Mouse (Mus musculus): ENCODE results near the gene Ddc. TPM values are rescaled to one million over a fixed set of nuclear protein-coding genes. Genes with fewer than 3 reads are reported as not detected.

Ddc gene
- polyA plus RNA-seq, 1 experiment from 2014 or later = 12.4 TPM

DNA sequence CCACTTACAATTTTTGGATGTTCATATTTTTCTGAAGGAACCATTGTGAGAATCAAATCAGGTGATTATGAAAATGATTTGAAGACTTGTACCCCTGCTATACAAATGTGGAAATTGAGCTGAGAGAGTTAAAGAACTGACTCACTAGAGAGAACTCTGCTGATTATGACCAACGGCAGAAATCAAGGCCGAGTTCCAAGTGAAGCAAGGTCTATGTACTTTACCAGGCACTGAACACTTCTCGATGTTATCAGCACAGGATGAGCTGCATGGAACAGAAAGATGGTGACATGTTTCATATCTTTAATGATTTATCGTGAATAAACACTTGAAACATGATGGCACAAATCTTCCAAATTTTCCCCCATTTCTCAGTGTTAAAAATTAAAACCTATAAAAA is 92.0 kb downstream of the Ddc start:
- Histone ChIP-seq H3K27me3 (replicated peaks; ENCODE audit: insufficient read depth, low read length) (no peaks in the 10 kb centered on the region), H3K36me3 (ENCODE audit: insufficient read depth, low read length) (no peaks in the 10 kb centered on the region), H3K4me3 (ENCODE audit: low read depth, low read length) (no peak overlapping the region), H3K9me3 (ENCODE audit: low read length) (no peaks in the 10 kb centered on the region), H3K4me2 (replicated peaks; ENCODE audit: low read depth, low read length) (no peak overlapping the region), H3K4me1 (ENCODE audit: insufficient read depth, low read depth, low read length) (no peaks in the 10 kb centered on the region), H3K9ac (replicated peaks; ENCODE audit: low read depth) (no peak overlapping the region), H3K27ac (ENCODE audit: low read length) (no peak overlapping the region)
- TF ChIP-seq CTCF (IDR thresholded peaks at IDR 0.05) (no peak), EP300 (IDR thresholded peaks at IDR 0.05) (no peak)
- WGBS = 64% methylated on average over 4 of the region's 4 CpGs
- ATAC-seq = no peak
- DNase-seq (ENCODE audit: low spot score) = no peak

DNA sequence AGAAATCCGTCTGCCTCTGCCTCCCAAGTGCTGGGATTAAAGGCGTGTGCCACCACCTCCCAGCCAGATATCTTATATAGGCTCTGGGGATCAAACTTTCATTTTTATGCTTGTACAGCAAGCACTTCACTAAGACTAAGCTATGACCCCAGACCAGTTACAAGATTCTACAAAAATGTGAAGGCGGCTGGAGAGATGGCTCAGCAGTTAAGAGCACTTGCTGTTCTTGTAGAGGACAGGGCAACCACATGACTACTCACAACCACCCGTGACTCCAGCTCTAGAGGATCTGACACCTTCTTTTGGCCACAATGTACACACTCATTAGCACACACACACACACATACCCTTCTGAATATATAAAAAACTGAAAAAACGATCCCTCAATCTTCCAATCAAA is 93.5 kb downstream of the Ddc start:
- Histone ChIP-seq H3K4me1 (ENCODE audit: insufficient read depth, low read depth, low read length) (no peaks in the 10 kb centered on the region), H3K27me3 (replicated peaks; ENCODE audit: insufficient read depth, low read length) (no peaks in the 10 kb centered on the region), H3K27ac (ENCODE audit: low read length) (no peak overlapping the region), H3K9me3 (ENCODE audit: low read length) (no peaks in the 10 kb centered on the region), H3K4me2 (replicated peaks; ENCODE audit: low read depth, low read length) (no peak overlapping the region), H3K4me3 (ENCODE audit: low read depth, low read length) (no peak overlapping the region), H3K36me3 (ENCODE audit: insufficient read depth, low read length) (no peaks in the 10 kb centered on the region), H3K9ac (replicated peaks; ENCODE audit: low read depth) (no peak overlapping the region)
- 64% methylated on average over 5 of the region's 5 CpGs for WGBS
- TF ChIP-seq CTCF (IDR thresholded peaks at IDR 0.05) = no peak
- no peak for TF ChIP-seq EP300 (IDR thresholded peaks at IDR 0.05)
- DNase-seq (ENCODE audit: low spot score) (no peak), ATAC-seq (no peak)

DNA sequence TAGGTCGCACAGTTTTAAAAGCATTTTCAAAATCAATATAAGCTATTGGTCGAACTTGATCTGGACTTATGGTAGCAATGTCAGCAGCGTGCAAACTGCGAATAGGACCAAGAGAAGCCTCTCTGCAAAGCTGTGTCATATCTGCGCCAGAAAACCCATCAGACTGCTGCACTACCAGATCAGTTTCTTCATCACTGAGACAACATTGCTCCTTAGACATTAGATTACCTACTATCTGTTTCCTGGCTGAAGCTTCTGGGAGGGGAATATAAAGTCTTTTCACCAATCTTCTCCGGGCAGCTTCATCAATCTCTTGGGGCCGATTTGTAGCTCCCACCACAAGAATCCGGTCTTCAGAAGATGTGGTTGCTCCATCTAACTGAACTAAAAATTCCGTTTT is 96.9 kb downstream of the Ddc start:
- ATAC-seq (no peak), DNase-seq (ENCODE audit: low spot score) (no peak)
- H3K9ac ChIP-seq (replicated peaks; ENCODE audit: low read depth) = no peak overlapping the region
- no peak overlapping the region for H3K27ac ChIP-seq (ENCODE audit: low read length)
- H3K36me3 ChIP-seq (ENCODE audit: insufficient read depth, low read length) = no peaks in the 10 kb centered on the region
- H3K4me3 ChIP-seq (ENCODE audit: low read depth, low read length) = no peak overlapping the region
- H3K4me2 ChIP-seq (replicated peaks; ENCODE audit: low read depth, low read length) = no peak overlapping the region
- no peaks in the 10 kb centered on the region for H3K27me3 ChIP-seq (replicated peaks; ENCODE audit: insufficient read depth, low read length)
- TF ChIP-seq CTCF (IDR thresholded peaks at IDR 0.05) (no peak), EP300 (IDR thresholded peaks at IDR 0.05) (no peak)
- 90% methylated on average over 9 of the region's 9 CpGs for WGBS
- no peaks in the 10 kb centered on the region for H3K9me3 ChIP-seq (ENCODE audit: low read length)
- no peaks in the 10 kb centered on the region for H3K4me1 ChIP-seq (ENCODE audit: insufficient read depth, low read depth, low read length)

DNA sequence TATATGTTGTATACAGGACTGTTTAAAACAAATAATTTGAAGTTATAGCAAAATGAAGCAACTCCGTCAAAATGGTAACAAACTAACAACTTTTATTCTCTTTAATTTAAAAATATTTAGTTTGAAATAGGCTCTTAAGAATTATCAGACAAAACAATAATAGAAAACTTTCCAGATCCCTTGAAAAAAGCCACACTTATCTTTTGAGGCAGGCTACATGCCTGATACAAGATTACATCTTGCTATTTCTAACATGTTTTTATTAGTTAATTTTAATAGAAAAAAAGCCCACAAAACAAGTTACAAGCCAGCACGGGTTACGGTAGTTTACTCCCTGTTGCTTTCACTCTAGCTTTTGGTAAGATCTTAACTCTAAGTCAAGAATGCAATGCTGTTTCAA is 97.6 kb downstream of the Ddc start:
- Histone ChIP-seq H3K27me3 (replicated peaks; ENCODE audit: insufficient read depth, low read length) (no peaks in the 10 kb centered on the region), H3K9me3 (ENCODE audit: low read length) (no peaks in the 10 kb centered on the region), H3K4me2 (replicated peaks; ENCODE audit: low read depth, low read length) (no peak overlapping the region), H3K4me1 (ENCODE audit: insufficient read depth, low read depth, low read length) (no peaks in the 10 kb centered on the region), H3K4me3 (ENCODE audit: low read depth, low read length) (no peak overlapping the region), H3K36me3 (ENCODE audit: insufficient read depth, low read length) (no peaks in the 10 kb centered on the region), H3K9ac (replicated peaks; ENCODE audit: low read depth) (no peak overlapping the region), H3K27ac (ENCODE audit: low read length) (no peak overlapping the region)
- DNase-seq (ENCODE audit: low spot score) (no peak), ATAC-seq (no peak)
- 96% methylated on average over 3 of the region's 3 CpGs for WGBS
- TF ChIP-seq EP300 (IDR thresholded peaks at IDR 0.05) (no peak), CTCF (IDR thresholded peaks at IDR 0.05) (no peak)

DNA sequence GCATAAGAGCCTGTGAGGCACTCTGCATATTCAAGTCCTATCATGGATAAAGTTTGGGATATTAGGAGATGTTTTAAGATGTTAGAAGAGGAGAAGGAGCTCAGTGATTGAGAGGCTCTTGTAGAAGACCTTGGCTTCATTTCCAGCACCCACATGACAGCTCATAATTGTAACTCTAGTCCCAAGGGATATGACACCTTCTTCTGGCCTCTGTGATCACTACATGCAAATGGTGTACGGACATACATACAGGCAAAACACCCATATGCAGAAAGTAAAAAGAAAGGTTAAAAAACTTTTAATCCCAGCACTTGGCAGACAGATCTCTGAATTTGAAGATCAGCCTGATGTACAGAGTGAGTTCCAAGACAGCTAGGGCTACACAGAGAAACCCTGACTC is 99.3 kb downstream of the Ddc start:
- no peak overlapping the region for H3K4me2 ChIP-seq (replicated peaks; ENCODE audit: low read depth, low read length)
- 97% methylated on average over 1 of the region's 1 CpGs for WGBS
- ATAC-seq = no peak
- no peak overlapping the region for H3K27ac ChIP-seq (ENCODE audit: low read length)
- no peak for DNase-seq (ENCODE audit: low spot score)
- no peaks in the 10 kb centered on the region for H3K9me3 ChIP-seq (ENCODE audit: low read length)
- no peaks in the 10 kb centered on the region for H3K36me3 ChIP-seq (ENCODE audit: insufficient read depth, low read length)
- TF ChIP-seq CTCF (IDR thresholded peaks at IDR 0.05) (no peak), EP300 (IDR thresholded peaks at IDR 0.05) (no peak)
- no peaks in the 10 kb centered on the region for H3K4me1 ChIP-seq (ENCODE audit: insufficient read depth, low read depth, low read length)
- no peak overlapping the region for H3K9ac ChIP-seq (replicated peaks; ENCODE audit: low read depth)
- H3K4me3 ChIP-seq (ENCODE audit: low read depth, low read length) = no peak overlapping the region
- H3K27me3 ChIP-seq (replicated peaks; ENCODE audit: insufficient read depth, low read length) = no peaks in the 10 kb centered on the region

DNA sequence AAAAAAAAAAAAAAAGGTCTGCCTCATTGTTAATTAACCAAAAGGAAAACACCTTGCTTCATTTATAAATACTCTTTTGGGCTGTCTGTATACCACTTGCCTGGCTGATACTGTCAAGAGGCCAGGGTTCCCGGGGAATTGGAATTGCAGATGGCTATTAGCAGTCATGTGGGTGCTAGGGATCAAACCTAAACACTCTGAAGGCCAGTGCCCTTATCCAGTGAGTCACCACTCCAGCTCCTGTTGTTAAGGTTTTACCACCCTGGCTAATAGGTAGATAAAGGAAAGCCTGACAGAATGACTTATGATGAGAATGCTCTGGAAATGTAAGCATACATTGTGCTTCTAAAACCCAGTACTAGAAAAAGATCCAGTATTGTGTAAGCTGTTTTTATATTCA is 103.3 kb downstream of the Ddc start:
- Histone ChIP-seq H3K27me3 (replicated peaks; ENCODE audit: insufficient read depth, low read length) (no peaks in the 10 kb centered on the region), H3K9me3 (ENCODE audit: low read length) (no peaks in the 10 kb centered on the region), H3K4me3 (ENCODE audit: low read depth, low read length) (no peak overlapping the region), H3K27ac (ENCODE audit: low read length) (no peak overlapping the region), H3K4me2 (replicated peaks; ENCODE audit: low read depth, low read length) (no peak overlapping the region), H3K36me3 (ENCODE audit: insufficient read depth, low read length) (no peaks in the 10 kb centered on the region), H3K4me1 (ENCODE audit: insufficient read depth, low read depth, low read length) (no peaks in the 10 kb centered on the region), H3K9ac (replicated peaks; ENCODE audit: low read depth) (no peak overlapping the region)
- TF ChIP-seq CTCF (IDR thresholded peaks at IDR 0.05) (no peak), EP300 (IDR thresholded peaks at IDR 0.05) (no peak)
- DNase-seq (ENCODE audit: low spot score) (no peak), ATAC-seq (no peak)
- 74% methylated on average over 1 of the region's 1 CpGs for WGBS

DNA sequence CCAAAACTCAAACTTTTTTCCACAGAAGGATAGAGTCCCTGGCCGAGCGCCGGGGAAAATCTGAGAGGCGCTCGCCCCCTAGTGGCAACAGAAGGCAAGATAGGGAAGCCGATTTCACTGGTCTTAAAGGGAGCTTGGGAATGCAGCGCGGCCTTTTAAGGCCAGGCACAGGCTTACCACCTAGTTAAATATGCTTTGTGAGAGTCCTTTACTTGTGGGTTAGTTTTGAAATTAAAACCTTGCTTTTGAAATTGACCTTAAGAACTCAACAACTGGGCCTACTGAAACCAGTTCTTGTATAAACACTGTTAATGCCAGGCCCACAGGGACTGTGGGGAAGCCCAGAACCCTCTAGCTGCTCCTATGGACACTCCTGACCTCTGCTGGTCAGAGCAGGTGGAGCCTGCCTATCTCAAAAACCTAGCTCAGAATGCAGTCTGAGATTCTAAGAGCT is 109.4 kb downstream of the Ddc start:
- peak; percentile 93 for DNase-seq (ENCODE audit: low spot score)

More for the DNA sequence above, 109.4 kb downstream of the Ddc start:
- TF ChIP-seq CTCF (IDR thresholded peaks at IDR 0.05) = peak; percentile 66
- TF ChIP-seq EP300 (IDR thresholded peaks at IDR 0.05) = no peak
- H3K27ac ChIP-seq (ENCODE audit: low read length) = no peak overlapping the region
- H3K4me2 ChIP-seq (replicated peaks; ENCODE audit: low read depth, low read length) = peak overlapping the region; percentile 41
- no peaks in the 10 kb centered on the region for H3K9me3 ChIP-seq (ENCODE audit: low read length)
- no peaks in the 10 kb centered on the region for H3K27me3 ChIP-seq (replicated peaks; ENCODE audit: insufficient read depth, low read length)
- no peaks in the 10 kb centered on the region for H3K36me3 ChIP-seq (ENCODE audit: insufficient read depth, low read length)
- H3K9ac ChIP-seq (replicated peaks; ENCODE audit: low read depth) = no peak overlapping the region
- peak; percentile 98 for ATAC-seq
- under 1% methylated on average over 8 of the region's 8 CpGs for WGBS
- H3K4me3 ChIP-seq (ENCODE audit: low read depth, low read length) = no peak overlapping the region
- H3K4me1 ChIP-seq (ENCODE audit: insufficient read depth, low read depth, low read length) = no peaks in the 10 kb centered on the region
